Mouse (Mus musculus) erythroblast, adult 5-6 weeks (primary cell): ENCODE data around the gene Dpm2. TPM values are rescaled to one million over a fixed set of nuclear protein-coding genes. Genes with fewer than 3 reads are reported as not detected.

Source experiments
- ATAC-seq: replicated peaks from 2 replicates; pipeline ENCODE4 v1.8.0; 2016; ENCODE audit warnings: moderate number of reproducible peaks, mild to moderate bottlenecking, moderate TSS enrichment, inconsistent platforms; ENCODE audit not compliant: poor library complexity, low FRiP score, severe bottlenecking
- total RNA-seq, 2 experiments: library from RNA; stranded (forward) in 1 of 2; stranded (reverse) in 1 of 2; fragments of 150-400 nt in 1 of 2; fragments of 200-764, 138-1000 nt in 1 of 2; gene quantifications; 2 replicates each; pipeline versions ENCODE4 v1.2.3 to v1.2.4; 2015 to 2017; ENCODE audit warnings: low replicate concordance in 2 of 2

Dpm2 gene
- total RNA-seq, 2 experiments from 2014 or later = 18.2 to 26.9 TPM

DNA sequence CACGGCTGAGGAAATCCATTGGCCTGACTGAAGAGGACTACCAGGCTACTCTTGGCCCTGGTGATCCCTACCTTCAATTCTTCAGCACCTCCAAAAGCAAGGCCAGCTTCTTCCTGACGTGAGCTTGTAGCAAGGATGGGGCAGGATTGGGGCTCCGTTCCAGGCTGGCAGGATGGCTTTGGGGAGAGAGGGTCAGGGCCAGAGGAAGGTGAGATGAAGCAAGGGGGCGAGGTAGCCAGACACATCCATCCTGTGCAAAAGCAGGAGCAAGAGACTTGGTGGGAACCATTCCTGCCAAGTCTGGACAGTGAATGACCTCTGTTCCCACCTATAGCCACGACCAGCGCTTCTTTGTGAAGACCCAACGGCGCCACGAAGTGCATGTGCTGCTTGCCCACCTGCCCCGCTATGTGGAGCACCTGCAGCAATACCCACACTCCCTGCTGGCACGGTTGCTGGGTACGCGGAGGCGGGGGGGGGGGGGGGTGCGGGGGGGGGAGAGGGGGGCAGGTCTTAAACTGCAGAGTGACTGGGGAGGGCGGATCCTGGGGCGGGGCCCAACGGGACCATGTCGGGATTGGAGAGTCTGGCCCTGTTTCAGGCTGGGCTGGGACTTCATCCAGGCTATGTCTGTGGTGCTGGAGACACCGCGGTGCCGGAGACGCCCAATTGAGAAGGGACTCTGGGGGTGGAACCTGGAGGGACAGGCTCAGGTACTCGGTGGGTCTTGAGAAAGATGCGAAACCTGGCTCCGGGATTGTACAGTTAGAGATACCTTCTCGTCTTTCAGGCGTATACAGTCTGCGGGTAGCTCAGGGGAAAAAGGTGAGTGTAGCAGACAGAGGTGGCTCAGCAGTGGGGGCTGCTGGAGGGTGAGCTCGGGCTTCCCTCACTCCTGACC, 7.7 kb downstream of the Dpm2 start:
- no peak for ATAC-seq

DNA sequence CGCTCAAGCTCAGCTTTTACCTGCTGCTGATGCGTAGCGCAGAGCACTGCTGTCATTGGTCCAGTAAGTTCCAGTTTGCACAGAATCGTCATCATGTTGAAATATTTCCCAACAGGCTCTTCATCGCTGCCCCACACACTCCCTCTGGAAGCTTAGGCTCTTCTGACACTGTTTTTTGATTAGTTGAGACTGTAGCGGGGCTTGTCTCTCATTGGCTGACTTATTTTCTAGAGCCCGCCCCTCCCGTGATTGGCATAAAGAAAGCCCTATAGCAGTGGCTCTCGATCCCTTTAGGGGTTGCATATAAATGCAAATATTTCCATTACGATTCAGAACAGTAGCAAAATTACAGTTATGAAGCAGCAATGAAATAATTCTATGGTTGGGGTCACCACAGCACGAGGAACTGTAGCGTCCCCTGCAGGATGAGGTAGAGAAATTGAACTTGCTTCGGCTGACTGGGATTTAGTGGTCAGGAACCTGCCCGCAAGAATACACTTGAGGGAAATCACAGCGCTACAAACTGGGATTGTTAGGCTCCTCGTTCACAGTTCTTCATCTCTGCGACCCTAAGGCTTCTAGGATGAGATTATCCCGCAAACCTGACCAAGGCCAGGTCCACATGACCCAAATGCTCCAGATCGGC, 10.9 kb downstream of the Dpm2 start:
- no peak for ATAC-seq

DNA sequence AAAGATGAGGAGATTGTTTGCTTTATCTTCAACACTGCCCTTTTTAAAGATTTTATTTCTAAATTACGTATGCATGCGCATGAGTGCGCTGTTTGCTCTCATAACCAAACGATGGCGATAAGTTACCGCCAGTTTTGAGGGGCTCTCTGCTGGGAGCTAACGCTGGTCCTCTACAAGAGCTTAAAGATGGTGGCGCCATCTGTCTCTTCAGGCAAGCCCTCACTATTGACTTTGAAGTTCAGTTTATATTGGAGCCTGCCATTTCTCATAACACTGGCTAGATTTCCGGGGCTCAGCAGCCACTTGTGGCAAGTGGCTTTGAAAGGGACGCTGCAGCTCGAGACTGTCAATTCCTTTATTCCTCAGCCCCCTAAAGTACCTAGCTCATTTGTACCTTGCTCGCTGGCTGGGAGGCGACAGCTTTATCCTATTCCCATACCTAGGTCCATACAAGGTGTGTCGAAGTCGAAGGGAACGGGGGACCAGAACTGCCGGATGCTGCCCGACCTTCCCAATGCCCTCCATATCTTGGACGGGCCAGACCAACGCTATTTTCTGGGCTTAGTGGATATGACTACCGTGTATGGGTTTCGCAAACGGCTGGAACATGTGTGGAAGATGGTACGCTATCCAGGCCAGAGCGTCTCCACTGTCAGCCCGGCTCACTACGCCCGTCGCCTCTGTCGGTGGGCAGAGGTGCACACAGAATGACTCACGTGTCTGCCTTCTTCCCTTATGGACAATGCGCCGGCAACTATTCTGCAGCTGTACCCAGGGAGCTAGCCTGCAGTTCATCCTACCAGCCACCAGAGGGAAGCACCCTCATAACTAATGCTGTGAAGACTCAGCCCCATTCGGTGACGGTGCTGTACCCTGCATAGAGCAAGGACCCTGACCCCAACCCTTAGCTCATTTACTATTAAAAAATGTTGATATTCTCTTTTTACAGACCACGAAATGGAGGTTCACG, 12.5 kb downstream of the Dpm2 start:
- peak; percentile 76 for ATAC-seq

DNA sequence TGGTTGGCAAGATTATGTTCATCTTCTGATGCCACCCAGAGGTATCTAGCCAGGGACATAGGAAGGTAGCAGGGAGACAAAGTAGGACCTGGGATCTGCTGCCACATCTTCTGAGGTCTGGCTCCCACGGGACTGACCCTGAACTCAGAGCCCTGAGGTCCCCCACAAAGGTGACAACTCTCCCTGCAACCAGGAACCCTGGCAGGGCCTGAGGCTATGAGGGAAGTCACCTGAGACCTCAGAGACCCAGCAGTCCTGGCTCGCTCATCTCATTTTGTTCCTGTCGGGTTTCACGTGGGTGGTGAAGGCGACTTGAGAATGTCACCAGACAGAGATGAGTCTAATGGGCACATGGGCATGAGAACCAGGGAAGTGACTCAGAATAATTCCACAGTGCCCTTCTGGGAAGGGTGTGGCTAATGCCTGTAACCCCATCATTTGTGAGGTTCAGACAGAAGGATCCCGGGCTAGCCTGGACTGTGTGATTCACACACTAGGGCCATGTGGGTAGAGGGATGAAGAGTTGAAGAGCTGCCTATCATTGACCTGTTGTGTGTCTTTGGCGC, 14.6 kb downstream of the Dpm2 start:
- ATAC-seq = no peak

DNA sequence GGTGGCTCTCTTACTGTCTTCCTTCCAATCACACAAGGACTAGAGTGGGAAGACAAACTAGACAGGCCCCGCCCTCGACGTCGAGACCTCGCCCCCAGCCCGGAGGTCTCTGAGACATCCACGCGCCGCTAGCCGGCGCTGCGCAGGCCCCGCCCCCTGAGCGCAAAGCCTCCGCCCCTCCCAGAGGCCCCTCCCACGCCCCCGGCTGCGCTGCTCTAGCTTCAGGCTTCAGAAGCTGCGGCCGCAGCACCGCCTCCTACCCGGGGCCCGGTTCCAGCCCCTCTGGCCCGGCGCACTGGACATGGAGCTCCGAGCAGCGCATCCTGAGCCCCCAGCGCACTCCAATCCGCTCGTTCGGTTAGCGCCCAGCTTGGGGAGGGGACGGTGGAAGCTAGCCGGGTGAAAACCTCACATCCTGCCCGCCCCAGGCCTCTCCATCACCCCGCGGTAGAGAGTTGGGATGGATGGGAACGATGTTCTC, 16.3 kb downstream of the Dpm2 start, which contains the start of gene St6galnac4:
TSS of gene St6galnac4 (plus strand) at position 225 of the 481 bp plus-strand sequence.
- ATAC-seq = peak; percentile 73

DNA sequence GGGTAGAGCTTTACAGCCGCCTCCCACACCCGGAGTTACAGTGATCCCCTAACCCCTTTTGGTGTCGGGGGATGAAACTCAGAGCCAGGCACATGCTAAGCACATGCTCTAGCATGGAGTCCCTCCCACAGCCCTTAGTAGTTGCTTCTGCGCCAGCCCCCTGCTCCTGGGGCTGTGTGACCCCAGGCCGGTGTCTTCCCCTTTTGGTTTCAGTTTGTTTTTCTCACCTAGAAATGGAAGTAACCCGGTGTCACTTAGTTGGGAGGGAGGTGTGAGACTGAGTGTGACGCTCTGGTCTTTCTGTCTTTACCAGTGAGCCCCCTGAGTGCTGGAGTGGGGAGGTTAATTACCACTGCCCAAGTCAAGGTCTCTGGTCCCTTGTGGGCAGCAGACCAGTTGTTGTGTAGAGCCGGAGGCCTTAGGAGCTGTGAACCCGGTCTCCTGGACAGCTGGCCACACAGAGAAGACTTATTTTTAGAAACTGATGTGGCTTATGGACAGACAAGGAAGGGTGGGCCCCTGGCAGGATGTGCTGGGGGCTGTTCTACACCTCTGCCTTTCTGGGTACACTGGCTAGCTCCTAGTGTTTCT, 17.2 kb downstream of the Dpm2 start:
- 0 out of 2 replicates have a peak, but pooled peaks have one; percentile 8 for ATAC-seq

DNA sequence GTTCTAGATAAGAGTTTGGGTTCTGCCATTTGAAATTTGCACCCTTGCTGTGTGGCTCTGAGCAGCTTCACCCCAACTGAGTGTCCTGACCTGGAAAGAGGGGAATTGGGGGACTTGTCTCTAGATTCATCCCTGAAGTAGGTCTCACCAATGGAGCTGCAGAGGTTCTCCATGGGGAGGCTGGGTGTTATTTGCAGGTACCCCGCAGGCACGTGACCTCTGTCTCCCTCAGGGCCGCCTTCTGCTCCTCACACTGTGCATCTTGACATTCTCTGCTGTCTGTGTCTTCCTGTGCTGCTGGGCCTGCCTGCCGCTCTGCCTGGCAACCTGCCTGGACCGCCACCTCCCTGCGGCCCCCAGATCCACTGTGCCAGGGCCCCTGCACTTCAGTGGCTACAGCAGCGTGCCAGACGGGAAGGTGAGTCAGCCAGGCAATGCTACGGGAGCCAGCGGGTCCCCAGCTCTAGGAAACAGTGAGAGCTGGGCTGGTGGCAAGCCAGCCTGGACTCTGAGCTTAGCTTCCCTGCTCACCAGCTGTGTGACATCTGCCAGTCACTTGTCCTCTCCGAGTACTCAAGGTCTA, 18.6 kb downstream of the Dpm2 start:
- no peak for ATAC-seq

DNA sequence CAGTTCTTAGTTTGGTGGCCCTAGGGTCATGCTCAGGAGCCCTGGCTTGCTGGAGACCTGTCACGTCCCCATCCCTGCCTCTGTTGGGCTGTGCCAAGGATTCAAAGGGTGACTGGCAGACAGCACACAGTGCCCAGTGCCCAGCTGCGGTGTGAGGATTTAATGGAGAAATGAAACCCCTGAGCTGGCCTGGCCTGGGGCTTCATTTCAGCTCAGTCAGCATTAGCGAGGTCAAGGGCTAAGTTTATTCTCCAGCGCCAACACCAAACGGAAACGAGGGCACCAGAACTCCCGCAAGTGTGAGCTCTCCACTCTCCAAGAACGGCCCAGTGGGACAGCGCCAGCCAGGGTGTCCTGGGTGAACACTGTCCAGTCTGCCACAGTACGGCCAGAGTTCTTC, 19.6 kb downstream of the Dpm2 start:
- no peak for ATAC-seq

DNA sequence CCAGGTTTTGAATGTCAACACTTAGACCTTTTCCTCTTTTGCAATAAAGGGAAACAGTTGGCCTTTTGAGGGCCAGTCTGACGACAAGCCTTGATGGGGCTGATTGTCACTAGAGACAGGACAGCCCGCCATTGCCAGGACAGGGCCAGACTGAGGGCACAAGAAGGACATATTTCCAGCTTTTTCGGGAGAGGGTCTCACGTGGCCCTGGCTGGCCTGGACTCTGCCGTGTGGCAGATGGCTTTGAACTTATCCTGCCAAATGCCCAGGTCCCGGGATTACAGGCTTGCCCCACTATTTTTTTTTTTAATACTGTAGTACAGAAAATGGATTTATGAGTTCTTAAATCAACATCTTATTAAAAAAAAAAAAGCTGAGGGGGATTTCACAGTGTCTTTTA, 20.6 kb downstream of the Dpm2 start:
- ATAC-seq = no peak

DNA sequence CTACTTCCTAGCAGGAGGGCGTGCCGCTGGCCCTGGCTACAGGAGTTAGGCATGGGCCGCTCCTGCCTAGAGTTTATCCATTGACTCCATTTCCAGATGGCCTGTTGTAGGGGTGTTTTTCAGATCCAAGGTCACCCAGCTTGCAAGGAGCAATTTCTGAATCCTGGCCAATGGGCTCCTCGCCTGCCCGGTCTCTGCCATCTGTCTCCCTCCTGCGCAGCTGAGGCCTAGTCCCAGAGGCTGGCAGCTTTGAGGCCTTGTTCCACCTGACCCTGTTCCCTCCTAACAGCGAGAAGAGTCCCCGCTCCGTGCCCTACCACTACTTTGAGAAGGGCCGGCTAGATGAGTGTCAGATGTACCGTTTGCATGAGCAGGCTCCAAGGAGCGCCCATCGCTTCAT, 26.1 kb downstream of the Dpm2 start:
- no peak for ATAC-seq

DNA sequence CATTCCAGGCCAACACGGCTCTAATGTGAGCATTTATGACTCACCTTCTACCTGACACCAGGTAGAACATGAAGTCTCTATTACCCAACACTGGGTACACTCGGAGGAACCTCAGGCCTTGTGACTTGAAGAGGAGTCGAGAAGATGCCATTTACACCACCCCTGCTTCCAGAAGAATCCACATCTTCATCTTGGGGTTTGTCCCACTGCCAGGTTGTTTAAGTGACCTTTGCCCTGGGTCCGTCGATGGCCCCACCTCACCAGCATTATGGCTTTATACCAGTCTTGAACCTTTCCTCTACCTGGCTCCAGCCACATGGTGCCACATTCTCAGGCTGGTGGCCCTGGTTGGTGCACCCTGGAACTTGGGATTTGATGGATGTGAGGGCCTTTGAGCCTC, 26.6 kb downstream of the Dpm2 start:
- no peak for ATAC-seq

DNA sequence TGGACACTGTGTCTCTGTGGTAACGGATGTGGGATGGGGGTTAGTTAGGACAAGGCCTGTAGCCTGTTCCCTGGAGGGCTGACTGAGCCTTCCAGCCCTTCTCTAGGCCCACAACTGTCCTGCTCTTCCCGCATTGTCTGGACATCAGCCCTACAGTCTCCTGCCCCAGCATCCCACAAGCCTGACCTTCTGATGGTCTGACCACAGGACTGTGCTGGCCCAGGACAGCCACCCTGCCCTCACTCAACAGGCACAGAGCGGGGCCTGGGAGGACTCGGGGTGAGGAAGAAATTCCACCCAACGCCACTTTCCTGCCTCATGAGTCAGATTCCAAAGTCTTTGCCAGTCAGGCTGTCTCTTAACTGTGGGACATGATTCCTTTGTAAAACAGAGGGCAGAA, 27.0 kb downstream of the Dpm2 start:
- ATAC-seq = no peak

DNA sequence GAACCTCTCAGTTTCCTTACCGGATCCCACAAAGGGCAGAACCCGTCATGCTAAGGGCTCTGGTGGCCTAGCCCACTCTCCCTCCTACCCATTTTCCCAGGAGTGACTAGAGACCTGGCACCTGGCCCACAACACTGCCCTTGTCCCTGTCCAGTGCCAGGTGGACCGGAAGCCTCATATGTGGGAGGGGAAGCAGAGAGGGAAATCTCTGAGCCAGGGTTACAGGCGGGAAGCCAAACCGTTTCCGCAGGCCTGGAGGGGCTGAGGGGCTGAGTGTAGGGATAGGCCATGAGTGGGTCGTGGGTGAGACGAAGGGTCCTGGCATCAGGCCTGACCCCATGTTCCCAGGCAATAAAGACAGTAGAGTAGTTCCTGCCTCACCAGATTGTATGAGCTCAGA, 27.8 kb downstream of the Dpm2 start:
- no peak for ATAC-seq

DNA sequence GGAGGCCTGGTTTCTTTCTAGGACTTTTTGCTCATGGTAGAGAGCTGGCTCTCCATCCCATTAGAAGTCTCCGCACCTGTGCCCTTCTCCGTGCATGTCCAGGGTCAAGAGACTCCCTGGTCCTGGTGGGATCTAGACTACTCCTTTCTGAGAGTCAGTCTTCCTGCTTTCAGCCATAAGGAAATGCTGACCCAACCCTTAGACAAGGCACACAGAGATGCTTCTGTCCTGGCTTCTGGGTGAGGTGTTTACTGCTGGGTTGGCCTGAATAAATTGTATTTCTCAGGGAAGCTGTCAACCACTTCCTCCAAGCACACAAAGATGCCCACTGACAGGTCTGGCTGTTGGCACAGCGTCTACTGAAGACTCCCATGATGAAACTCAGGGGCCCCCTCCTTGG, 28.8 kb downstream of the Dpm2 start, which contains the start of gene St6galnac6:
TSS of gene St6galnac6 (plus strand) at position 301 of the 400 bp plus-strand sequence.
- ATAC-seq = no peak

DNA sequence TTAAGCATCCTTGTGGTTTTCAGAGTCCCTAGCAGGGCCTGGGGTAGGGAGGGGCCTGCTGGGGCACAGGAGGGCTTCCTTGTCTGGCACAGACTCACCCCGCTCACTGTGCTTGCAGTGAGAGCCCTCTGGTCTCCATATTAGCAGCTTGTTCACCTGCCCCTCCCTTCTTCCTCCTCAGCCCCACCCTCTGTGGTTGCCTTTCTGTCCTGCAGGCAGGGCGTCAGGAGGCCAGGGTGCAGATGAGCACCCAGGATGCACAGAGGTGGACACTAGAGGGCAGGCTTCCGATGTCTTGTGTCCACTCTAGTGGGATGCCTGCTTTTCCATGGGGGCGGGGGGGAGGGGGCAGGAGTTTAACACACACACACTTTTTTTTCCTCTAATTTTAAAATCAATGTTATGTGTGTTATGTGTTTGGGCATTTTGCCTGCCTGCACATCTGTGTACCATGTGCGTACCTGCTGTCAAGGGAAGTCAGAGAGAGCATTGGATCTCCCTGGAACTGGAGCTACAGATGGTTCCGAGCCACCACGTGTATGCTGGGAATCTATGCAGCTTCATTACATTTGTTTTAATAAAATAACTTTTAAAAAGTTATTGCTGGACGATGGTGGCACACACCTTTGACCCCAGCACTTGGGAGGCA, 30.9 kb downstream of the Dpm2 start:
- ATAC-seq = peak; percentile 62

DNA sequence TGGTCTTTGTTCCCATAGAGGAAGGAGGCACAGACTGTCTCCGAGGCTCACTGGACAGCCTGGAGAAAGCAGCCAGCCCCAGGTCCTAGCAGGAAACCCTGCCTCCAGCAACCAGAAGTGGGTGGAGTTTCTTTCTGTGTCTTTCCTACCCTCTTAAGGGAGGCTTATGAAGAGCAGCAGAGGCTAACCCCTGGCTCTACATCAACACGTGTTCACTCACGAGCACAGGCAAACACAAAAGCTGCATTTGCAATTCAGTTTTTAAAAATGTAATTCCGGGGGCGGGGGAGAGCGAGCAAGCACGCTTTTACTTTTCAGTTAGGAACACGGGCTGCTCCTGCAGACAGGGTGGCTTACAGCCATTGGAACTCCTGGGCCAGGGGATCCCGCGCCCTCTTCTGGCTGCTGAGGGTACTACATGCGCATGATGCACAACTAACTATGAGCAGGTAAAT, 32.0 kb downstream of the Dpm2 start:
- ATAC-seq = peak; percentile 61

DNA sequence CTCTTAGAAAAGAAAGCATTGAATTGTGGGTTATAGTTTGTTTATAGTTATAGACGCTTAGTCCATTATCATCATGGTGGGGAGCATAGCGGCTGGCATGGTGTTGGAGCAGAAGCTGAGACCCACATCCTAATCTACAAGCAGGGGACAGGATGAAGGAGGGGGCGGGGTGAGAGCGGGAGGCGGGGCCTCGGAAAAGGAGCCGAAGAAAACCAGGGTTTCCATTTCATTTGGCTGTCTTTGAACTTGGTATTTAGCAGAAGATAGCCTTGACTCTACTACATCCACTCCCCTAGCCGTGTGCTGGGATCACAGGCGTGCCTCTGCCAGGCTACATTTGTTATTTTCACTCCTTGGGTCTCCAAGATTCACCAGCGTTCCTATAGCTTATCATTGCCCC, 34.0 kb downstream of the Dpm2 start:
- ATAC-seq = no peak
